Mouse (Mus musculus) brain, embryonic 14.5 days (tissue): Measurements from ENCODE around the gene Gm4305.
"Not testable (repeated sequence)": the region's sequence is repeated elsewhere in the genome, so short reads cannot be mapped to it uniquely, and the experiment has no call there.

ENCODE experiments used
- CTCF ChIP-seq: fragments of 200-500 bp; IDR thresholded peaks from 2 replicates; pipeline ENCODE4 v1.5.1; 2012; ENCODE audit warnings: inconsistent platforms, mild to moderate bottlenecking, moderate library complexity, borderline replicate concordance; ENCODE audit not compliant: insufficient read depth, insufficient read length; ENCODE audit errors: extremely low read depth
- POLR2A ChIP-seq: fragments of 200-500 bp; IDR thresholded peaks from 2 replicates; pipeline ENCODE4 v1.6.1; 2012; ENCODE audit warnings: mild to moderate bottlenecking, inconsistent platforms, borderline replicate concordance; ENCODE audit not compliant: poor library complexity, insufficient read depth, insufficient read length, severe bottlenecking; ENCODE audit errors: extremely low read depth

DNA sequence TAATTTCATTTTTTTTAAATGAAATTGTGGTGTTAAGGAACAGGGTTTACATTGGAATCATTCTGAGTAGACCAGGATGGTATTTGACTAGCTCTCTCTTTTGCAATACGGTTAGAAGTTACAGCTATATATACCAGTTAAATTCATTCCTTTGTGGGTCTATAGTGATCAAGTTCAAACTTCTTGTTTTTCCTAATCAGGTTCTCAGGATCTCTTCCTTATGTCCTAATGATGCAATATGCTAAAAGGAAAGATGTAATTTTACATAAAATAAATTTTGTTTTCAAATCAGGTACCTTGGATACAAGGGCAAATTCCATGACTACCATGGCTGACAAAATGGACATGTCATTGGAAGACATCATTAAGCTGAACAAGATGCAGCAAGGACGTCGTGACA is 10.1 kb downstream of the Gm4305 start, which contains the start of gene Gm4307:
- TF ChIP-seq POLR2A, CTCF: not testable (repeated sequence)
